Mouse (Mus musculus) CD4-positive, CD25-positive, alpha-beta regulatory T cell, adult 2 months (primary cell): ENCODE measurements around the gene Gsg1l2.

Experiments
- DNase-seq: peaks from one replicate; pipeline ENCODE4 v3.0.0-alpha.2; 2012; ENCODE audit warnings: low read depth, low spot score

Gsg1l2 gene

DNA sequence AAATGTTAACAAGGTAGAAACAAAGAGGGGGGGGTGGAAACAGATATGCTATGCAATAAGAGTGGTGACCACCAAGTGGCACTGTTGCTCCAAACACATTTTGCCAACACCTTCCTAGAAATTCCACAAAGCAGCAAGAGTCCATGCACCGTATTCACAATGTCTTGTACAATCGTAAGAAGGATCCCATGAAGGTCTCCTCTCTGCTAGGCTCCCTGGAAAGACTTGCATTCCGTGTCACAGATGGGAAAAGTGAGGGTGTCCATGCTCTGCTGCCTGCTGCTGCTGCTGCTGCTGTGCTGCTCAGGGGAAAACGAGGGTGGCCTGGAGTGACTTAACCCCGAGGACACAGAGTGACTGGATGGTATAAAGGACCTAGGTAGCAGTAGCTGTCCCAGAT lies 45.2 kb downstream of the Gsg1l2 start:
- no peak for DNase-seq

- DNase-seq, result peak; percentile 3
Measured at GRCm38 (mm10) chr11:67820221-67820620, 45.8 kb downstream of the Gsg1l2 start.

GRCm38 (mm10) chr11:67821560-67821959 lies 47.2 kb downstream of the Gsg1l2 start:
- no peak for DNase-seq

GRCm38 (mm10) chr11:67828360-67829059 lies 54.1 kb downstream of the Gsg1l2 start:
- DNase-seq, result no peak

GRCm38 (mm10) chr11:67829530-67829929 lies 55.1 kb downstream of the Gsg1l2 start:
- DNase-seq, result no peak

- no peak for DNase-seq
Measured at GRCm38 (mm10) chr11:67831820-67832219, 57.4 kb downstream of the Gsg1l2 start.

DNA sequence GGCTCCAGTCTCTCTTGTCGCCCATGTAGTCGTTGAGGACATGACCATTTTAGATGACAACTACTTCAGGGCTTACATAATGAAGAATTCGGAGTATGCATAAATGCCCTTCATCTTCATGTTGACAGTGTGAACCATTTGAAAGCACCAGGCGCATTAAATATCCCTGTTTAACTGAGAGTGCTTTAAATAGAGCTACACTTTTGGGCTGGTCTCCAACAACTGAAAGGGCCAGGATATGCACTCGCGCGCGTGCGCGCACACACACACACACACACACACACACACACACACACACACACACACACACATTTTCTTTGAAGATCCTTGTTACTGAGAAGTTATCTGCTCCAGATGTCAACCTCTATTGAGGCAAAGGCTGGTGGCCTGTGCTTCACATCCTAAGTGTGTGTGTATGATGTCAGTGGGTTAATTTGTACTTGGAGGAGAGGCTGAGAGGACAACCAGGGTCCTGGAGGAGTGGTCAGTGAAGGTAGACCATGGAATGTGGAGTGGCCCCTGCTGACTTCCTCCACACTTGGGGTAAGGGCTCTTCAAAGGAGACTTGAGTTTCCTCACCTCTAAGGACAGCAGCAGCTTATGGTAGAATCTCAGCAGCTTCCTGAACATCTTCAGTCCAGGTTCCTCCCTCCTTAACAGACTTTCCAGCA lies 61.1 kb downstream of the Gsg1l2 start:
- no peak for DNase-seq
